29 mouse cellular contexts compared by ENCODE assay signal in the genomic region with DNA sequence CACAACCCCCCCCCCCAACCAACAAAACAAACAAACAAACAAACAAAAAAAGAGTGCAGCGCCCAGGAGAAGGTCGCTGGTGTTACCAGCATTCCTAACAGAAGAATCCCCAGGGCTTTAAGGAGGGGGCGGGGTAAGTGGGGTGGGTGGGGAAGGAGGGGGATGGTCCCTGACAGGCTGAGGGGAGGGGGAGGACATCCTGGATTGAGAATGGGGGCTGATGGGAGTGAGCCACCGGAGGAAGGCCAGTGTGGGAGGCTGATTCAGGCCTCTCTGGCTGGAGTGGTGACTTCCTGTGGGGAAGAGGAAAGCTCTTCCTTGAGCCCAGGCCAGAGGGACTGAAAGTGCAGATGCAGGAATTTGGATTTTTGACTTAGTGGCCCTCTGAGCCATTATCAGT. TPM values are rescaled to one million over a fixed set of nuclear protein-coding genes. Genes with fewer than 3 reads are reported as not detected.
DNase-seq lines count a peak whose midpoint lies in the region; ATAC-seq and TF ChIP-seq lines count a peak whose summit lies in the region.
"Had no signal": no experiment of that assay in that cellular context is flagged by ENCODE, and none has a peak within 500 bp of the region (broad histone marks: within the 10 kb centered on the region; RNA-seq: fewer than 3 reads in every experiment).

No protein-coding gene starts in this region.

- no peak for ATAC-seq in kidney, postnatal 0 days (replicated peaks; ENCODE audit: low FRiP score, low read depth)
- ATAC-seq in intestine, embryonic 16.5 days = no peak
- ATAC-seq: forebrain, embryonic 15.5 days; midbrain, embryonic 16.5 days had no signal

- peaks cover 20% of the 10 kb centered on the region for H3K4me1 ChIP-seq in kidney, adult 2 months (ENCODE audit: control insufficient read depth, insufficient read depth, low read length)
- H3K4me1 ChIP-seq in kidney, postnatal 0 days (replicated peaks; ENCODE audit: insufficient read depth, low read length) = peaks cover 17% of the 10 kb centered on the region
- H3K4me1 ChIP-seq in intestine, embryonic 16.5 days (ENCODE audit: control insufficient read depth, insufficient read depth, low read length) = peaks cover 8% of the 10 kb centered on the region

- no peaks in the 10 kb centered on the region for H3K9me3 ChIP-seq in kidney, postnatal 0 days (replicated peaks; ENCODE audit: low read length)
- no peaks in the 10 kb centered on the region for H3K9me3 ChIP-seq in intestine, embryonic 16.5 days (ENCODE audit: control insufficient read depth, low read length)
- H3K9me3 ChIP-seq: embryonic facial prominence, embryonic 12.5 days; forebrain, embryonic 15.5 days; hindbrain, embryonic 12.5 days; stomach, embryonic 15.5 days had no signal

- no peak overlapping the region for H3K4me3 ChIP-seq in kidney, adult 2 months (ENCODE audit: insufficient read depth, low read depth, low read length)
- H3K4me3 ChIP-seq in kidney, postnatal 0 days (replicated peaks; ENCODE audit: low read depth, low read length) = no peak overlapping the region
- H3K4me3 ChIP-seq in intestine, embryonic 16.5 days (ENCODE audit: low read length) = no peak overlapping the region
- H3K4me3 ChIP-seq: embryonic facial prominence, embryonic 12.5 days; forebrain, embryonic 15.5 days; heart, adult 2 months; hindbrain, embryonic 12.5 days; layer of hippocampus, adult 2 months; stomach, embryonic 15.5 days had no signal

- no peak for TF ChIP-seq POLR2A in kidney, adult 2 months (IDR thresholded peaks at IDR 0.05; ENCODE audit: low read depth, low read length)

- H3K9ac ChIP-seq in kidney, postnatal 0 days (ENCODE audit: low read depth, low read length) = no peak overlapping the region
- H3K9ac ChIP-seq in intestine, embryonic 16.5 days (ENCODE audit: low read depth, low read length) = no peak overlapping the region
- H3K9ac ChIP-seq: embryonic facial prominence, embryonic 12.5 days; forebrain, embryonic 15.5 days; hindbrain, embryonic 12.5 days; liver, embryonic 14.5 days; stomach, embryonic 15.5 days had no signal

- peak overlapping the region; percentile 41; the same call in 1 of the 2 replicates for H3K27ac ChIP-seq in kidney, adult 2 months (ENCODE audit: insufficient read depth, low read depth, low read length)
- peak overlapping the region; percentile 69 for H3K27ac ChIP-seq in kidney, postnatal 0 days
- H3K27ac ChIP-seq in intestine, embryonic 16.5 days (ENCODE audit: low read length) = no peak overlapping the region
- H3K27ac ChIP-seq: embryonic facial prominence, embryonic 12.5 days; forebrain, embryonic 15.5 days; heart, adult 2 months; hindbrain, embryonic 12.5 days; layer of hippocampus, adult 2 months; liver, embryonic 14.5 days; stomach, embryonic 15.5 days had no signal

- no peaks in the 10 kb centered on the region for H3K27me3 ChIP-seq in kidney, adult 2 months (replicated peaks; ENCODE audit: control insufficient read depth, insufficient read depth, low read length)
- no peaks in the 10 kb centered on the region for H3K27me3 ChIP-seq in kidney, postnatal 0 days (ENCODE audit: insufficient read depth, low read length)
- no peaks in the 10 kb centered on the region for H3K27me3 ChIP-seq in intestine, embryonic 16.5 days (replicated peaks; ENCODE audit: control insufficient read depth, insufficient read depth, low read length)
- H3K27me3 ChIP-seq: embryonic facial prominence, embryonic 12.5 days; stomach, embryonic 15.5 days had no signal

- H3K36me3 ChIP-seq in kidney, adult 2 months (ENCODE audit: control insufficient read depth, insufficient read depth, low read length) = no peaks in the 10 kb centered on the region
- H3K36me3 ChIP-seq in kidney, postnatal 0 days (ENCODE audit: insufficient read depth, low read length) = no peaks in the 10 kb centered on the region
- no peaks in the 10 kb centered on the region for H3K36me3 ChIP-seq in intestine, embryonic 16.5 days (ENCODE audit: control insufficient read depth, insufficient read depth, low read length)
- H3K36me3 ChIP-seq: embryonic facial prominence, embryonic 12.5 days; forebrain, embryonic 15.5 days; G1E; hindbrain, embryonic 12.5 days; stomach, embryonic 15.5 days had no signal

- WGBS in kidney, adult 2 months = 76% methylated on average over 4 of the region's 4 CpGs
- WGBS in kidney, postnatal 0 days = 59% methylated on average over 4 of the region's 4 CpGs
- 67% methylated on average over 4 of the region's 4 CpGs for WGBS in intestine, embryonic 16.5 days

- TF ChIP-seq CTCF in kidney, adult 2 months (conservative IDR thresholded peaks at IDR 0.05; ENCODE audit: insufficient read depth, insufficient read length, low read depth, low read length) = no peak
- TF ChIP-seq CTCF in kidney, postnatal 0 days (IDR thresholded peaks at IDR 0.05; ENCODE audit: low read depth) = no peak

- no peak for DNase-seq in kidney, adult 2 months
- DNase-seq in kidney, postnatal 25 days = no peak
- no peak for DNase-seq in kidney, postnatal 0 days (ENCODE audit: low spot score)
- no peak for DNase-seq in kidney, postnatal 36 days
- peak; percentile 75 for DNase-seq in ZHBTc4 (ENCODE audit: low read depth, low spot score)
- DNase-seq: adrenal gland, postnatal 25 days; B cell, adult 2 months; cerebellum, adult 11-12 months; cerebellum, adult 9-11 months; embryo, embryonic 11 days; heart, adult 2 months; heart, postnatal 14 days; kidney, adult 18-20 months; left cerebral cortex, postnatal 4 days; liver; lung, adult 2 months; lung, postnatal 10 days; right cerebral cortex, postnatal 25 days had no signal

- no peak overlapping the region for H3K4me2 ChIP-seq in kidney, postnatal 0 days (ENCODE audit: low read length)
- H3K4me2 ChIP-seq in intestine, embryonic 16.5 days (ENCODE audit: low read depth, low read length) = no peak overlapping the region
- H3K4me2 ChIP-seq: embryonic facial prominence, embryonic 12.5 days; forebrain, embryonic 15.5 days; hindbrain, embryonic 12.5 days; stomach, embryonic 15.5 days had no signal

RNA-seq across cellular contexts. Expression of a gene that starts 4.6 kb away (rescaled TPM):
- polyA plus RNA-seq in kidney, adult 2 months (2012; rRNA removed) = 241 and 285 TPM in 2 replicates
- 118 and 131 TPM in 2 replicates for polyA plus RNA-seq in kidney, postnatal 0 days (2015; fragmentation: Nextera tagmentation; extraction: Ambion mirVana)
- polyA plus RNA-seq in intestine, embryonic 16.5 days (2015; fragmentation: Nextera tagmentation; extraction: Ambion mirVana) = 10.5 and 10.9 TPM in 2 replicates
- polyA plus RNA-seq: G1E had no signal

RNA-seq across cellular contexts. Expression of a gene that starts 43.5 kb away (rescaled TPM):
- 0.61 and 0.91 TPM in 2 replicates for polyA plus RNA-seq in kidney, adult 2 months (2012; rRNA removed)
- polyA plus RNA-seq in kidney, postnatal 0 days (2015; fragmentation: Nextera tagmentation; extraction: Ambion mirVana) = 1.5 and 1.7 TPM in 2 replicates
- polyA plus RNA-seq in intestine, embryonic 16.5 days (2015; fragmentation: Nextera tagmentation; extraction: Ambion mirVana) = 2.5 and 2.6 TPM in 2 replicates
- polyA plus RNA-seq: G1E had no signal

RNA-seq across cellular contexts. Expression of a gene that starts 47.6 kb away (rescaled TPM):
- polyA plus RNA-seq in kidney, adult 2 months (2012; rRNA removed) = not detected in 2 replicates
- polyA plus RNA-seq in kidney, postnatal 0 days (2015; fragmentation: Nextera tagmentation; extraction: Ambion mirVana) = 0.13 TPM in 1 of 2 replicates, not detected in the other
- polyA plus RNA-seq in intestine, embryonic 16.5 days (2015; fragmentation: Nextera tagmentation; extraction: Ambion mirVana) = 0.20 and 0.43 TPM in 2 replicates
- polyA plus RNA-seq: embryonic facial prominence, embryonic 12.5 days; forebrain, embryonic 15.5 days; G1E; heart, adult 2 months; heart, embryonic 14.5 days; hindbrain, embryonic 12.5 days; liver, embryonic 14.5 days; lung, adult 2 months; midbrain, embryonic 16.5 days; neural tube, embryonic 11.5 days had no signal

RNA-seq across cellular contexts. Expression of a gene that starts 50.6 kb away (rescaled TPM):
- 0.12 and 0.13 TPM in 2 replicates for polyA plus RNA-seq in kidney, adult 2 months (2012; rRNA removed)
- polyA plus RNA-seq in kidney, postnatal 0 days (2015; fragmentation: Nextera tagmentation; extraction: Ambion mirVana) = 0.78 and 0.96 TPM in 2 replicates
- polyA plus RNA-seq in intestine, embryonic 16.5 days (2015; fragmentation: Nextera tagmentation; extraction: Ambion mirVana) = 0.71 and 0.87 TPM in 2 replicates
- polyA plus RNA-seq: G1E; heart, embryonic 14.5 days; liver, embryonic 14.5 days had no signal
